Mouse (Mus musculus): ENCODE data around the gene Klf13.

Gene Klf13

GRCm38 (mm10) chr7:63924747-63925412 is 13.8 kb downstream of the Klf13 start:
- DNase-seq: no peak

- no peak for DNase-seq
Observed at GRCm38 (mm10) chr7:63924151-63924550, 14.6 kb downstream of the Klf13 start.

- peak in 1 of 2 experiments; percentile 42 for DNase-seq
Observed at GRCm38 (mm10) chr7:63922975-63923374, 15.7 kb downstream of the Klf13 start.

- no peak for DNase-seq
Observed at GRCm38 (mm10) chr7:63922571-63922970, 16.1 kb downstream of the Klf13 start.

GRCm38 (mm10) chr7:63921909-63922562 is 16.7 kb downstream of the Klf13 start:
- DNase-seq: peak; percentile 39 to 42

- DNase-seq: no peak
Observed at GRCm38 (mm10) chr7:63918771-63919768, 19.6 kb downstream of the Klf13 start.

- no peak for DNase-seq
Observed at GRCm38 (mm10) chr7:63917693-63918092, 21.0 kb downstream of the Klf13 start.

GRCm38 (mm10) chr7:63916268-63916907 is 22.3 kb downstream of the Klf13 start, which contains the start of gene E030018B13Rik:
Gene E030018B13Rik, plus strand, starts transcription at chr7:63916857.
- no peak for DNase-seq

- DNase-seq: no peak
Observed at GRCm38 (mm10) chr7:63914891-63915290, 23.8 kb downstream of the Klf13 start.

GRCm38 (mm10) chr7:63913724-63914692 is 24.7 kb downstream of the Klf13 start:
- no peak for DNase-seq

GRCm38 (mm10) chr7:63912924-63913723 is 25.6 kb downstream of the Klf13 start:
- DNase-seq: no peak

GRCm38 (mm10) chr7:63912234-63912810 is 26.4 kb downstream of the Klf13 start:
- peak in 1 of 2 experiments; percentile 80 for DNase-seq

- DNase-seq: peak; percentile 52 to 82
Observed at GRCm38 (mm10) chr7:63911383-63912233, 27.1 kb downstream of the Klf13 start.

- DNase-seq: peak; percentile 75 to 79
Observed at GRCm38 (mm10) chr7:63910912-63911311, 27.8 kb downstream of the Klf13 start.

GRCm38 (mm10) chr7:63910225-63910624 is 28.5 kb downstream of the Klf13 start:
- no peak for DNase-seq

- no peak for DNase-seq
Observed at GRCm38 (mm10) chr7:63908496-63909285, 30.0 kb downstream of the Klf13 start.

GRCm38 (mm10) chr7:63907778-63908495 is 30.8 kb downstream of the Klf13 start:
- DNase-seq: no peak

GRCm38 (mm10) chr7:63905642-63906041 is 33.1 kb downstream of the Klf13 start:
- no peak for DNase-seq

Measured in B cell, adult 2 months (primary cell).